Mouse (Mus musculus) liver, postnatal 0 days (tissue): Measurements from ENCODE around the gene Prex1. TPM values are rescaled to one million over a fixed set of nuclear protein-coding genes. Genes with fewer than 3 reads are reported as not detected.

Experiments used
- ATAC-seq: fragments of 200-750 bp; cut with Nextera tagmentation; 2 replicates; pipeline ENCODE4 v1.8.0; 2017; ENCODE audit warnings: mild to moderate bottlenecking, moderate library complexity
- DNase-seq: peaks from one replicate; pipeline ENCODE4 v3.0.0-alpha.2; 2016
- H3K27ac ChIP-seq: fragments of 300-500 bp; sonication (generic); 2 replicates; pipeline ENCODE4 v1.5.1; 2014; ENCODE audit warnings: antibody characterized with exemption, moderate library complexity, mild to moderate bottlenecking, low read depth
- H3K27me3 ChIP-seq: fragments of 300-500 bp; sonication (generic); 2 replicates; pipeline ENCODE4 v1.6.1; 2014; ENCODE audit warnings: low read length, control low read depth, mixed read lengths; ENCODE audit not compliant: insufficient read depth
- H3K36me3 ChIP-seq: fragments of 300-500 bp; sonication (generic); replicated peaks from 2 replicates; pipeline ENCODE4 v1.6.1; 2014; ENCODE audit warnings: mild to moderate bottlenecking, control low read depth, low read length, moderate library complexity, mixed read lengths; ENCODE audit not compliant: insufficient read depth
- H3K4me1 ChIP-seq: fragments of 300-500 bp; sonication (generic); 2 replicates; pipeline ENCODE4 v1.6.1; 2014; ENCODE audit warnings: antibody characterized with exemption, mild to moderate bottlenecking, control low read depth; ENCODE audit not compliant: insufficient read depth
- H3K4me2 ChIP-seq: fragments of 300-500 bp; sonication (generic); 2 replicates; pipeline ENCODE4 v1.6.1; 2014; ENCODE audit warnings: low read depth, mild to moderate bottlenecking, low read length, moderate library complexity, mixed read lengths
- H3K4me3 ChIP-seq: fragments of 300-500 bp; sonication (generic); 2 replicates; pipeline ENCODE4 v1.5.1; 2014; ENCODE audit warnings: low read depth, low read length
- H3K9ac ChIP-seq: fragments of 300-500 bp; sonication (generic); replicated peaks from 2 replicates; pipeline ENCODE4 v1.6.1; 2014; ENCODE audit warnings: mild to moderate bottlenecking, moderate library complexity
- H3K9me3 ChIP-seq: fragments of 300-500 bp; sonication (generic); 2 replicates; pipeline ENCODE4 v1.6.1; 2016; ENCODE audit warnings: mild to moderate bottlenecking, control low read depth, low read length, mixed read lengths
- CTCF ChIP-seq: sonication (generic); IDR thresholded peaks from 2 replicates; pipeline ENCODE4 v1.5.1; 2016; ENCODE audit warnings: antibody characterized with exemption, low read depth
- EP300 ChIP-seq: IDR thresholded peaks from 2 replicates; pipeline ENCODE4 v1.6.1; 2016; ENCODE audit warnings: antibody characterized with exemption, low read depth, mild to moderate bottlenecking
- WGBS: fragments of 180-500 bp; shearing (Covaris S2); extraction: QIAGEN DNeasy Blood & Tissue Kit; methylation state at CpG from one replicate; pipeline ENCODE4 v1.1.7; 2014; ENCODE audit not compliant: insufficient replicate concordance; 5-methylcytosine and 5-hydroxymethylcytosine counted together
- polyA plus RNA-seq: library from polyadenylated mRNA; unstranded; fragments of >200 nt; fragmentation: Nextera tagmentation; extraction: Ambion mirVana; gene quantifications from 2 replicates; pipeline ENCODE4 v1.2.1, GENCODE M21; 2015

Prex1 gene
- polyA plus RNA-seq, 1 experiment from 2014 or later, result 6.3 TPM

GRCm38 (mm10) chr2:166619270-166619669, 94.4 kb downstream of the Prex1 start:
- DNase-seq, result no peak
- H3K4me3 ChIP-seq, result no peak overlapping the region
- H3K4me2 ChIP-seq, result no peak overlapping the region
- no peaks in the 10 kb centered on the region for H3K27me3 ChIP-seq
- 68% methylated on average over 5 of the region's 5 CpGs for WGBS
- peaks cover 10% of the 10 kb centered on the region; the same call in 1 of the 2 replicates for H3K36me3 ChIP-seq
- H3K4me1 ChIP-seq, result peaks cover 15% of the 10 kb centered on the region
- H3K9ac ChIP-seq, result no peak overlapping the region
- no peak for ATAC-seq
- TF ChIP-seq CTCF, result no peak
- no peak for TF ChIP-seq EP300
- H3K27ac ChIP-seq, result no peak overlapping the region
- no peaks in the 10 kb centered on the region for H3K9me3 ChIP-seq

- H3K27ac ChIP-seq, result no peak overlapping the region
- no peak overlapping the region for H3K4me3 ChIP-seq
- H3K36me3 ChIP-seq, result peaks cover 14% of the 10 kb centered on the region
- WGBS, result 78% methylated on average over 5 of the region's 5 CpGs
- H3K4me1 ChIP-seq, result peaks cover 6% of the 10 kb centered on the region
- no peak for ATAC-seq
- no peaks in the 10 kb centered on the region for H3K9me3 ChIP-seq
- TF ChIP-seq CTCF, result no peak
- TF ChIP-seq EP300, result no peak
- H3K27me3 ChIP-seq, result no peaks in the 10 kb centered on the region
- DNase-seq, result no peak
- H3K9ac ChIP-seq, result no peak overlapping the region
- no peak overlapping the region for H3K4me2 ChIP-seq
Observed at GRCm38 (mm10) chr2:166617706-166618105, 95.9 kb downstream of the Prex1 start.

- H3K4me3 ChIP-seq, result no peak overlapping the region
- no peak overlapping the region for H3K9ac ChIP-seq
- H3K36me3 ChIP-seq, result peaks cover 19% of the 10 kb centered on the region
- H3K4me2 ChIP-seq, result no peak overlapping the region
- ATAC-seq (no peak), DNase-seq (no peak)
- no peaks in the 10 kb centered on the region for H3K27me3 ChIP-seq
- H3K9me3 ChIP-seq, result no peaks in the 10 kb centered on the region
- 82% methylated on average over 2 of the region's 2 CpGs for WGBS
- TF ChIP-seq CTCF (no peak), EP300 (no peak)
- no peak overlapping the region for H3K27ac ChIP-seq
- no peaks in the 10 kb centered on the region for H3K4me1 ChIP-seq
Observed at GRCm38 (mm10) chr2:166615338-166616075, 98.1 kb downstream of the Prex1 start.

GRCm38 (mm10) chr2:166610271-166610670, 103.4 kb downstream of the Prex1 start:
- no peak overlapping the region for H3K4me3 ChIP-seq
- H3K4me2 ChIP-seq, result no peak overlapping the region
- peaks cover 14% of the 10 kb centered on the region for H3K36me3 ChIP-seq
- H3K9ac ChIP-seq, result no peak overlapping the region
- no peak overlapping the region for H3K27ac ChIP-seq
- TF ChIP-seq CTCF (no peak), EP300 (no peak)
- ATAC-seq (no peak), DNase-seq (no peak)
- no peaks in the 10 kb centered on the region for H3K9me3 ChIP-seq
- H3K27me3 ChIP-seq, result no peaks in the 10 kb centered on the region
- no peaks in the 10 kb centered on the region for H3K4me1 ChIP-seq
- 68% methylated on average over 5 of the region's 5 CpGs for WGBS

- Histone ChIP-seq H3K27ac (no peak overlapping the region), H3K4me3 (no peak overlapping the region), H3K9ac (no peak overlapping the region), H3K27me3 (no peaks in the 10 kb centered on the region), H3K4me1 (no peaks in the 10 kb centered on the region), H3K4me2 (no peak overlapping the region), H3K9me3 (no peaks in the 10 kb centered on the region), H3K36me3 (peaks cover 11% of the 10 kb centered on the region; the same call in 1 of the 2 replicates)
- 65% methylated on average over 8 of the region's 8 CpGs for whole genome bisulfite sequencing
- no peak for DNase-seq
- TF ChIP-seq EP300, result no peak
- TF ChIP-seq CTCF, result no peak
- no peak for ATAC-seq
Observed at GRCm38 (mm10) chr2:166608509-166608908, 105.1 kb downstream of the Prex1 start.

- WGBS, result 80% methylated on average over 17 of the region's 17 CpGs
- ATAC-seq (no peak), DNase-seq (no peak)
- Histone ChIP-seq H3K9me3 (no peaks in the 10 kb centered on the region), H3K4me3 (no peak overlapping the region), H3K36me3 (peaks cover 17% of the 10 kb centered on the region), H3K4me2 (no peak overlapping the region), H3K4me1 (no peaks in the 10 kb centered on the region), H3K27ac (no peak overlapping the region), H3K27me3 (no peaks in the 10 kb centered on the region), H3K9ac (no peak overlapping the region)
- TF ChIP-seq CTCF (no peak), EP300 (no peak)
Observed at GRCm38 (mm10) chr2:166606481-166607245, 107.0 kb downstream of the Prex1 start.
